Mouse (Mus musculus): ENCODE data around the gene Anxa8. TPM values are rescaled to one million over a fixed set of nuclear protein-coding genes. Genes with fewer than 3 reads are reported as not detected.

Anxa8 gene
- total RNA-seq, 1 experiment from 2014 or later: 0.23 TPM

GRCm38 (mm10) chr14:34106389-34107062 is 20.7 kb downstream of the Anxa8 start:
- ATAC-seq (ENCODE audit: extremely low read depth, insufficient number of reproducible peaks, low FRiP score, poor library complexity, severe bottlenecking): no peak

DNA sequence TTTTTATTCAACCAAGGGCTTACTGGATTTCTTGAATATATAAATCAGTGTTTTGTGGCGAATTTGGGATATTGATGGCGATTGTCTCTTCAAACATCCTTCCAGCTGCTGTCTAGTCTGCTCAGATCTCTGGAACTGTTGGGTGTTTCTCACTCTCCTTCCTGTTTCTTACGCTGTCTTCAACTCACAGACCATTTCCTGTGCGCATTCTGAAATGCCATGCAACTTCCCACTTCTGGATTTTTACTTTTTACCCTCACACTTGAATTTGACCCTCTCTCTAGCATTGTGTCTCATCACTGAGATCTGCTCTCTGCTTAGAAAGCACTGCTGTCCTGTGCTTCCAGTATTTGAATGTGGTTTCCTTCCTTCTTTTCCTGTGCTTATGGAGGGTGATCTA is 21.8 kb downstream of the Anxa8 start:
- ATAC-seq (ENCODE audit: extremely low read depth, insufficient number of reproducible peaks, low FRiP score, poor library complexity, severe bottlenecking): no peak

GRCm38 (mm10) chr14:34114311-34114710 is 28.5 kb downstream of the Anxa8 start:
- no peak for ATAC-seq (ENCODE audit: extremely low read depth, insufficient number of reproducible peaks, low FRiP score, poor library complexity, severe bottlenecking)

DNA sequence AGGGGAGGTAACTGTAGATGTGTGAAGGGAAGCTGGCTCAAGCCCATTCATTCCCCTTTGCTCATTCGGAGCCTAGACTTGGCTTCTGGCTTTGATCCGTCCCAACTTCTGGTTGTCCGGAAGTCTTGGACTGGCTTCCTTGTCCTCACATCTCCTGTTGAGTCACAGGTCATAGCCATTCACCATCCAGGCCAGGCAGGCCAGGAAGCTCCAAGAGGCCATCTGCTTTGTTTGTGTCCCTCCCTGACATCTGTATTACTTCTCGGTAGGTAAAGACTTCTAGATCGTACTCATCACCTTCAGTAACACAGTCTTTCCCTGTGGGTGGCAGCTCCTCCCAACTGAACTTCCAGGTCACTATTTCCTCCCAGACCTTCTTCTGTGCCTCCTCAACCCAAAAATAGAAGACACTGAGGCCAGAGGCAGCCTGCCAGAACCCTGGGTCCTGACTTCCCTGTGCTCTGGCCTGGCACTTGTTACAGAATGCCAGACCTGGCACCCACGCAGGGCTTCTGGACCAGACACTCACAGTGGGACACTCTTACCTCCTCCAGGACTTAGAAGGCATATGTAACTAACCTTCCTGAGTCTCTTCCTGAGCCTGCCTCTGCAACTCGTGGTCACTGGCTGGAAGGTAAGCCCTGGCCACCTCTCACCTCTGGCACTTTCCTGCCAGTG is 33.4 kb downstream of the Anxa8 start:
- ATAC-seq (ENCODE audit: extremely low read depth, insufficient number of reproducible peaks, low FRiP score, poor library complexity, severe bottlenecking): no peak

GRCm38 (mm10) chr14:34120016-34120910 is 34.5 kb downstream of the Anxa8 start:
- ATAC-seq (ENCODE audit: extremely low read depth, insufficient number of reproducible peaks, low FRiP score, poor library complexity, severe bottlenecking): no peak

DNA sequence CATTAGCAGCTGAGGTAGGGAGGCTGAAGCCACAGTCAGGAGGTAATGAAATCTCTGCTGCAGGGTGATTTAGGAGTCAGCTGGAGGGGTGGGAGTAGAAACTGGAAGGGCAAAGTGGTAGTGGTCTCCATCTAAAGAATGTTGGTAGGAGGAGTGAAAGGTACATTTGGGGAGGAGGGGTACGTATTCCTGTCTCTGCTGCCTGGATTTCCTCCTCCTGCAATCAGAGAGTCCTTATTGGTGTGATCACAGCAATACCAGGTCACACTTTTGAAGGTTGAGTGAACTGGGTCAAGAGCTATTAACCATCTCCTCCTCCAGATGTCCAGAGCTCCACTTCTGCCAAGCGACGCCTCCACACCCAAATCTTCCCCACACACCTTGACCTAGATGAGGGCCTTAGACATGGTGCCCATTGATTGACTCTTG is 35.2 kb downstream of the Anxa8 start:
- ATAC-seq (ENCODE audit: extremely low read depth, insufficient number of reproducible peaks, low FRiP score, poor library complexity, severe bottlenecking): no peak

GRCm38 (mm10) chr14:34121691-34122090 is 35.9 kb downstream of the Anxa8 start:
- ATAC-seq (ENCODE audit: extremely low read depth, insufficient number of reproducible peaks, low FRiP score, poor library complexity, severe bottlenecking): no peak

- no peak for ATAC-seq (ENCODE audit: extremely low read depth, insufficient number of reproducible peaks, low FRiP score, poor library complexity, severe bottlenecking)
These were observed 45.4 kb downstream of the Anxa8 start for GRCm38 (mm10) chr14:34131216-34131615.

DNA sequence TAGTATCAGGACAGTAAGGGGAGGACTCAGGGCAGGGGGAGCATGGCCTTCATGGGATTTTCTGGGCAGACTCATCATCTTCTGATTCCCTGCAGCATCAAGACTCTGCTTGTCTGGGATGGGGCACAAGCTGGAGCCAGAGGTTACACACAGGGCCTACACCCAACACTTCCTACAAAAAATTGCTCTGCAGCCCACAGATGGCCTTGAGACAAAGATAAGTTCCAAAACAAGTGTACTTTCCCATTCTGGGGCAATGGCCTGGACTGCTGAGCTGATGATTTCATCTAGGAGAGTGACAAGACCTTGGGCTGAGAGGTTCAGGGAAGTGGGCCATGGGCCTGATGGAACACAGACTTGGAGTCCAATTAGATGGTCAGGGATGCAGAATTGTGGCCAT is 49.6 kb downstream of the Anxa8 start:
- no peak for ATAC-seq (ENCODE audit: extremely low read depth, insufficient number of reproducible peaks, low FRiP score, poor library complexity, severe bottlenecking)

DNA sequence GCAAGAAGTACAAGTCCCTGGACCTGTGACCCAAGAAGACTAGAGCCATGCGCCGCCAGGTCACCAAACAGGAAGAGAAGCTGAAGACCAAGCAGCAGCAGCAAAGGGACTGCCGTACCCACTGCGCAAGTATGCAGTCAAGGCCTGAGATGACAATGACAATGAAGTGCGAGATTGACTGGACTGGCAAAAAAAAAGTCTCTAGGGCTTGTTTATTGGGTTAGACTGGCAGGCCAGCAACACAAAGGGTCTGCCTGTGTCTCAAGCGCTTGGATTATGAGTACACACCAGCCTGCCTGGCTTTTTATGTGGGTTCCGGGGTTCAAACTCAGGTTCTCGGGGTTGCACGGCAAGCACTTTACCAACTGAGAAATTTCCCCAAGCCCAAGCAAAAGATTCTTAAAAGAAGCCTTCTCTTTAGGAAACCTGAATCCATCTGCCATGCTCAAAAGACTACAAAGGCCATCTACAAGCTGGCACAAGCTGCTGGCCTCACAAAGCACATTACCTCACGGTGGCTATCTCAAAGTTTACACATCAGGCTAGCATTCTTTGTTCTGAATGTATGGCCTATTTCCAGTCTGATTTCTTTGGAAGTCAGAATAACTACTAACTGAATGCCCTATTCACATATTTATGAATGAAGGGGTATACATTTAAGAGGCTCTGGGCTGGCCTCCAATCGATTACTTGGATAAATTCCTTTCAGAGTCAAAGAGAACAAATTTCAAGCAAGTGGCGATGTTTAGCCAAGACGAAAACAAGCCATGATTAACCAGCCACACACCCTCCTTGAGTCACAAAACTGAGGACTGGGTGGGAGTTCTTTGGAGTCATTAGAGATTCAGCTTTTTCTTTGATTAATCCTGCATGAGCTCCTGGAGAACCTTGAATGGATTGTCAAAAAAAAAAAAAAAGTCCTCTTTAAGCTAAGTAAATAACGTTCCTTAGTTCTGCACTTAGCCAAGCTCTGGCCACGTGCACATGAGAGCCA is 54.2 kb downstream of the Anxa8 start:
- no peak for ATAC-seq (ENCODE audit: extremely low read depth, insufficient number of reproducible peaks, low FRiP score, poor library complexity, severe bottlenecking)

DNA sequence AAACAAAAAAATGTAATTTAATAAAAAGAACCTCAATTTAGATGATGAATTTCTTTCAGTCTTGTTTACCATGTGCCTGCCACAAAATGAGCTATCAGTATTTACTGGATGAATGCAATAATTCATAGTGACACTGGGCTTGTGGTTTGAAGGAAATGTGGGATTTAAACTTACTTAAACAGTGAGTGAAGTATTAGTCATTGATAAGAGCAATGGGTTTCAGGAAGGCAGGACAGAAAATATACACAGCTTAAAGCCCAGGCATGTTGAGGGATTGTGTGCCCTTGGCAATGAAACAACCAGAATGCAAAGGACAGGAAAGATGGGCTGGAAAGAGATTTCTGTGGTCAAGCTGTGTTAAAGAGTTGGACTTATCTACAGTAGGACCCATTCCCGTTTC is 56.5 kb downstream of the Anxa8 start:
- no peak for ATAC-seq (ENCODE audit: extremely low read depth, insufficient number of reproducible peaks, low FRiP score, poor library complexity, severe bottlenecking)

GRCm38 (mm10) chr14:34142915-34143314 is 57.1 kb downstream of the Anxa8 start:
- ATAC-seq (ENCODE audit: extremely low read depth, insufficient number of reproducible peaks, low FRiP score, poor library complexity, severe bottlenecking): no peak

Other genes with a start within 250 kb of the Anxa8 start
- not detected in 2 replicates for gene Gdf10, start 162.4 kb upstream of the Anxa8 start, total RNA-seq (2017)
- not detected in 2 replicates for gene Gdf2, start 144.9 kb upstream of the Anxa8 start, total RNA-seq (2017)
- not detected in 2 replicates for gene Rbp3, start 132.0 kb upstream of the Anxa8 start, total RNA-seq (2017)
- gene Zfp488, start 107.2 kb upstream of the Anxa8 start, total RNA-seq (2017): 0.12 TPM in 1 of 2 replicates, not detected in the other
- not detected in 2 replicates for gene Gm30083, start 70.8 kb upstream of the Anxa8 start, total RNA-seq (2017)
- gene Gm5460, start 69.2 kb upstream of the Anxa8 start, total RNA-seq (2017): 1.1 TPM in 1 of 2 replicates, not detected in the other
- not detected in 2 replicates for gene Antxrl, start 33.3 kb upstream of the Anxa8 start, total RNA-seq (2017)
- not detected in 2 replicates for gene A630023A22Rik, start 16.8 kb downstream of the Anxa8 start, total RNA-seq (2017)
- gene Npy4r, start 66.5 kb downstream of the Anxa8 start, total RNA-seq (2017): not detected in 2 replicates
- gene Gprin2, start 115.7 kb downstream of the Anxa8 start, total RNA-seq (2017): not detected in 2 replicates
- not detected in 2 replicates for gene Syt15, start 133.6 kb downstream of the Anxa8 start, total RNA-seq (2017)
- 29.7 TPM in 2 replicates for gene Shld2, start 224.5 kb downstream of the Anxa8 start, total RNA-seq (2017)
- 225 and 241 TPM in 2 replicates for gene Glud1, start 224.7 kb downstream of the Anxa8 start, total RNA-seq (2017)

All from neutrophil, adult 5-6 weeks (primary cell).